Mouse (Mus musculus) heart, postnatal 0 days (tissue): Measurements from ENCODE around the gene Gjb5.

Source experiments
- CTCF ChIP-seq: IDR thresholded peaks from 2 replicates; pipeline ENCODE4 v1.5.1; 2016; ENCODE audit warnings: antibody characterized with exemption, control low read depth, low read depth
- EP300 ChIP-seq: IDR thresholded peaks from 2 replicates; pipeline ENCODE4 v1.6.1; 2016; ENCODE audit warnings: antibody characterized with exemption, low read depth

GRCm38 (mm10) chr4:127362520-127362919 lies 4.5 kb upstream of the Gjb5 start:
- TF ChIP-seq CTCF: no peak
- TF ChIP-seq EP300: no peak
